Mouse (Mus musculus) cerebellum, adult (tissue): ENCODE results near the gene Mzf1.

Source experiments
- ATAC-seq: cut with Nextera tagmentation; 2 replicates; pipeline ENCODE4 v1.9.2; 2017; ENCODE audit warnings: mild to moderate bottlenecking, moderate library complexity, mixed read lengths; ENCODE audit not compliant: insufficient number of reproducible peaks, low FRiP score, low TSS enrichment

The Mzf1 gene

GRCm38 (mm10) chr7:13035211-13035855 is 19.2 kb downstream of the Mzf1 start:
- ATAC-seq = no peak

DNA sequence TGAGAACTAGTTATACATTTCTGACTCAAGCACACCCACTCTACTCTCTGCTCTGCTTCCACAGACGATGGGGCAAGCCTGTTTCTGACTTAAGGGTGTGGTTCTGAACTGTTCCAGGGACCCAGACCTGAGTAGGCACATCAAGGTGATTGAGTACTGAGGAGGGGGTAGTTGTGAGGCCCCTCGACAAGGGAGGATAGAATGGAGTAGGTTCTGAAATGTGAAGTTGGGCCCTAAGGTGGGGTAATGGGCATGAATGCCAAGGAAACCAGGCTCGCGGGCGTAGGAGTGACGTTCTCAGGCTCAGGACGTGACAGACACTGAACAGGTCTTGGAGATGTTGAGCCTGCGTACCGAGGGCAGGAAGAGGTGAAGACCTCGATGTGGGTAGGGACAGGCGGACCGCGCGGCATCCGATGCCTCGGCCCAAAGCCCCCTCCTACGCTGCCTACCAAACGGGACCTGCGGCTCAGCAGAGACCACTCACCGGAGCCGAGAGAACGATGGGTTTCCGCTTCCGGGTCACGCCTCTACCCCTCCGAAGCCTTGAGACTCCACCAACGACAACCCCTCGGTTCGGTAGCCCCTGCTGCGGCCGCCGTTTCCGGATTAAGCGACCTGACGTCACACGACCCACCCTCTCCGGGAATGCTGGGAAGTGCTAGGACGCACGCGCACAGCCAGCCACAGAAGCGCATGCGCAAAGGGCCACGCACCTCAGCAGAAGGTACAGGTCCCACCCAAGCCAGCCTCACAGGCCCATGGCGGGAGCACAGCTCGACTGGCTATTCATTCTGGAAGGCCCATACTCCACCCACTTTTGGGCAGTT is 20.2 kb downstream of the Mzf1 start, which contains the start of gene Chmp2a:
TSS of gene Chmp2a (minus strand) at position 660 of the 830 bp plus-strand sequence.
- peak; percentile 65 for ATAC-seq

- no peak for ATAC-seq
Measured at GRCm38 (mm10) chr7:13033451-13034147, 21.0 kb downstream of the Mzf1 start.

GRCm38 (mm10) chr7:13032541-13032940 is 22.0 kb downstream of the Mzf1 start:
- no peak for ATAC-seq

- ATAC-seq = no peak
Measured at GRCm38 (mm10) chr7:13031983-13032382, 22.6 kb downstream of the Mzf1 start.

- no peak for ATAC-seq
Measured at GRCm38 (mm10) chr7:13031069-13031468, 23.5 kb downstream of the Mzf1 start.

DNA sequence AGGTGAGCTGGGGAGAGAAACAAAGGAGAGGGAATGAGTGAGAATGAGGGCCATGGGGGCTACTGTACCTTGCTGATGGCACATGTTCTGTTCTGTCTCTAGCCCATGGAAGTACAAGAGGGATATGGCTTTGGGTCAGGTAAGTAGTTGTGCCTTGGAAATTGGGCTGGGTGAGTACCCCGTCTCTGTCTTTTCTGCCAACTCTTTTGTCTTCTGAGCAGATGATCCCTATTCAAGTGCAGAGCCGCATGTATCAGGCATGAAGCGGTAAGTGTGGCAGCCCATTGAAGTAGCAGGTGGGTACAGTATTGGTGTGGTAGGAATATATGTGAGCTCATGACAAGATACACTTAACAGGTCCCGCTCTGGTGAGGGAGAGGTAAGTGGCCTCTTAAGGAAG is 25.6 kb downstream of the Mzf1 start:
- ATAC-seq = no peak

DNA sequence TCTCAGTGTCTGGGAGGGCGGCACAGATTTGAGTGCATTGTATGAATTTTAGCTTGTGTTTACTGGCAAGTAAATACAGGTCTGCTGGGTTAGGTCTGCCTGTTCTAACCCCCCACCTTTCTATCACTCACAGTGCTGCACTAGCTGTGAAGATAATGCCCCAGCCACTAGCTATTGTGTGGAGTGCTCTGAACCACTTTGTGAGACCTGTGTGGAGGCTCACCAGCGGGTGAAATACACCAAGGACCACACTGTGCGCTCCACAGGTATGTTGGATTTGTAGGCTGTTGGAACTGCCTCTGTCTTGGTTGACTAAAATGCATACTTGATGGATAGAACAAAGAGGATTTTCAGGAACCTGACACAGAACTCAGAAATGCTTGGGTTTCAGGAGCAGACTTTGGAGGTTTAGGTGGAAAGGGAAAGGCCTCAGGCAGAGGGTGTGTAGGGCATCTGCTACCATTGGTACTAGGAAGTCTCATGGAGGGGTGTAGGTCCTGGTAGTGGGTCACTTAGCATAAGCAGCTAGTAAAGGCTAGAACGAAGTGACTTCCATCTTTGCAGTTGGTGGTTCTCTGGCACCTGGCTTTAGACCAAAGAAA is 29.0 kb downstream of the Mzf1 start:
- no peak for ATAC-seq

DNA sequence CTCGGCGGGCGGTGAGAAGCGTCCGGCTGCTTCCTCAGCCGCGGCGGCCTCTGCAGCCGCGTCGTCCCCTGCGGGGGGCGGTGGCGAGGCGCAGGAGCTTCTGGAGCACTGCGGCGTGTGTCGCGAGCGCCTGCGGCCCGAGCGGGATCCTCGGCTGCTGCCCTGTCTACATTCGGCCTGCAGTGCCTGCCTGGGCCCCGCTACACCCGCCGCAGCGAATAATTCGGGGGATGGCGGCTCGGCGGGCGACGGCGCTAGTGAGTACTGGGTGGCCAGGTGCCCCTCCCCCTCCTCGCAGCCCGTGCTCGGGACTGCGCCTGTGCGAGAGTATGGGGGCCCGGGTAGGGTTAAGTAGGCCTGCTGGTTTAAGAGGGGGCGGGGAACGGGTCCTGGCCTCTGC is 29.8 kb downstream of the Mzf1 start:
- peak; percentile 28 for ATAC-seq

DNA sequence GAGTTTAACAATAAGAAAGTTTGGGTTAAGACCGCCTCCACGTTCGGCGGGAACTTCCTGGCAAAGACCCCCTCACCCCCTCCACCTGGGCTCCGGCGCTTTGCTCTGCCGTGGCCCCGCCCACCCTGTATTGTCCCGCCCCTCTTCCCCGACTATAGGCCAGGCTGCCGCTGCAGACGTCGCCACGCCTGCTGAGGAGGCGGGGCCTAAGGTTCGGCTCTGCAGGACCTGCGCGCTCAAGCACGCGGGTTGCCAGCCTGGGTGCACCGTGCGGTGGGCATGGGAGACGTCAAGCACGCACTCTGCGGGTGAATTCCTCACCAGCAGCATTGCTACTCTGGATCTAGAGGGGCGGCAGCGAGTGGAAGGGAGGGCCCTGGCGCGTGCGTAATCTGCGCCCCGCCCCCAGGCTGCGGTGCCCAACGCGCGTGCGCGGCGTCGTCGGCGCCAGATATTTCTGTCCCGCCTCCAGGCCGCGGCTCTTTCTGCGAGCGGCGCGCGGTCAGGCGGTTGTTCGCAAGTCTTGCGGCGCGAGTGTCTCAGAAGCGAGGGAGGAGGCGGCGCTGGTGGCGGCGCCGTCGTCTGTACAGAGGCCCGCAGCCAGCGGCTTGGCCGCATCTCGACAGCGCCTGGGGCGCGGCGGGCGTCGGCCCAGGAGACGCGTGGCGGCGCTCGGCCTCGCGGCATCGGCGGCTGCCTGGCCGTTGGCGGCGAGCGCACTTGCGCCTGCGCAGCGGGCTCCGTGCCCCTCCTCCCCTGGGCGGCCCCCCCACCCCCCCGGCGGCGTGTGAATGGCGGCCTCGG is 30.4 kb downstream of the Mzf1 start:
- peak; percentile 85 for ATAC-seq

GRCm38 (mm10) chr7:13022773-13023535 is 31.6 kb downstream of the Mzf1 start:
- 0 out of 2 replicates have a peak, but pooled peaks have one; percentile 4 for ATAC-seq

DNA sequence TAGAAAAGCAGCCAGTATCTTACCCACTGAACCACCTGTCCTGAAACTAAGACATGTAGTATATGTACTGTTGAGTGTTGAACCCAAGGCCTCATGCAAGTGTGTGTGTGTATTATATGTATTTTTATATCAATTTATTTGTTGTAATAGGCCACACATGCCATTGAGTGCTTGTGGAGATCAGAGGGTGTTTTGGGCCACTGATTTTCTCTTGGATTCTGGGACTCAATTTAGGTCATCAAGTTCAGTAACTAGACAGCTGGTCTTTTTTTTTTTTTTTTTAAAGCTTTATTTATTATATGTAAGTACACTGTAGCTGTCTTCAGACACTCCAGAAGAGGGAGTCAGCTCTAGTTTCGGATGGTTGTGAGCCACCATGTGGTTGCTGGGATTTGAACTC is 39.3 kb downstream of the Mzf1 start:
- ATAC-seq = no peak

- ATAC-seq = no peak
Measured at GRCm38 (mm10) chr7:13014275-13014839, 40.2 kb downstream of the Mzf1 start.

DNA sequence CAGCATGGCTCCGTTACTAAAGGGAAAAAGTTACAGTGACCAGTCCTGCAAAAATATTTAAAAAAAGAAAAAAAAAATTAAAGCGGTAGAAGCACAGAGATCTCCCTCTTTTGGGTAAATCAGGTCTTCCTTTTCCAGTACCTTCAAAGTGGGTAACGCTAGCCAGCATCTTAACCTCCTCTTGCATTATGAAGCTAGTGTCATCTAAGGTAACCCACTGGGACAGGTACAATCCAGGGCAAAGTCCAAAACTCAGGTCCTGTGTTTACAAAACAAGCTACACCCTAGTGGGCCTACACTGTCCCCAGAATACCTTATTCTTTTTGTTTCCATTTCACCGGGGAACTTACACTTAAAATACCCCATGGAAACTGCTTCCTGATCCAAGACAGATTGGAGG is 40.9 kb downstream of the Mzf1 start:
- no peak for ATAC-seq

- ATAC-seq = no peak
Measured at GRCm38 (mm10) chr7:13010005-13010908, 44.3 kb downstream of the Mzf1 start, which contains the start of gene Zbtb45. Gene Zbtb45, minus strand, starts transcription at chr7:13010034.

- ATAC-seq = peak; percentile 89
Measured at GRCm38 (mm10) chr7:13009143-13010004, 45.2 kb downstream of the Mzf1 start.
